Comparison of ENCODE assay signal across 12 mouse cellular contexts in genomic region chr16:29865075-29865740, GRCm38 (mm10).
DNase-seq lines count a peak whose midpoint lies in the region; ATAC-seq lines count a peak whose summit lies in the region.
"Had no signal": no experiment of that assay in that cellular context is flagged by ENCODE, and none has a peak within 500 bp of the region (broad histone marks: within the 10 kb centered on the region; RNA-seq: fewer than 3 reads in every experiment).

No protein-coding gene starts in this region.

- 57% methylated on average over 17 of the region's 17 CpGs for WGBS in kidney, embryonic 14.5 days
- 83% methylated on average over 17 of the region's 17 CpGs for WGBS in limb, embryonic 10.5 days
- 80% methylated on average over 17 of the region's 17 CpGs for WGBS in midbrain, embryonic 15.5 days

- H3K4me1 ChIP-seq in kidney, embryonic 14.5 days (ENCODE audit: control insufficient read depth, insufficient read depth, low read length) = no peaks in the 10 kb centered on the region; the same call in 1 of the 2 replicates
- H3K4me1 ChIP-seq in limb, embryonic 10.5 days = peaks cover 17% of the 10 kb centered on the region
- H3K4me1 ChIP-seq in midbrain, embryonic 15.5 days = peaks cover 9% of the 10 kb centered on the region; the same call in 1 of the 2 replicates

- DNase-seq in kidney, adult 11 months = peak; percentile 24
- DNase-seq in CD4-positive helper T cell, adult 2 months (ENCODE audit: low read depth, low spot score) = peak; percentile 45
- DNase-seq in adrenal gland, adult 2 months = peak; percentile 51
- DNase-seq in limb, embryonic 10.5 days (ENCODE audit: low spot score) = no peak
- DNase-seq in right cerebral cortex, postnatal 4 days = no peak

- H3K9me3 ChIP-seq in kidney, embryonic 14.5 days (ENCODE audit: control insufficient read depth, low read length) = peaks cover 2% of the 10 kb centered on the region; the same call in 1 of the 2 replicates
- H3K9me3 ChIP-seq in limb, embryonic 10.5 days (replicated peaks) = no peaks in the 10 kb centered on the region
- no peaks in the 10 kb centered on the region for H3K9me3 ChIP-seq in midbrain, embryonic 15.5 days
- H3K9me3 ChIP-seq: midbrain, embryonic 12.5 days; stomach, embryonic 15.5 days had no signal

- 0 out of 2 replicates have a peak, but pooled peaks cover 3% of the 10 kb centered on the region for H3K27me3 ChIP-seq in kidney, embryonic 14.5 days (ENCODE audit: control insufficient read depth, insufficient read depth, low read length)
- H3K27me3 ChIP-seq in limb, embryonic 10.5 days (ENCODE audit: low read depth, poor library complexity, severe bottlenecking) = peaks cover 12% of the 10 kb centered on the region
- H3K27me3 ChIP-seq in midbrain, embryonic 15.5 days (replicated peaks) = peaks cover 7% of the 10 kb centered on the region; the same call in 1 of the 2 replicates
- H3K27me3 ChIP-seq: stomach, embryonic 15.5 days had no signal

- no peaks in the 10 kb centered on the region for H3K36me3 ChIP-seq in kidney, embryonic 14.5 days (ENCODE audit: control insufficient read depth, insufficient read depth, low read length)
- no peaks in the 10 kb centered on the region for H3K36me3 ChIP-seq in limb, embryonic 10.5 days
- no peaks in the 10 kb centered on the region for H3K36me3 ChIP-seq in midbrain, embryonic 15.5 days (replicated peaks)
- H3K36me3 ChIP-seq: midbrain, embryonic 12.5 days; stomach, embryonic 15.5 days had no signal

- H3K9ac ChIP-seq in kidney, embryonic 14.5 days (ENCODE audit: low read depth, low read length) = no peak overlapping the region
- no peak overlapping the region for H3K9ac ChIP-seq in midbrain, embryonic 15.5 days
- H3K9ac ChIP-seq: hindbrain, embryonic 14.5 days; liver, embryonic 14.5 days; midbrain, embryonic 12.5 days; stomach, embryonic 15.5 days had no signal

- H3K4me2 ChIP-seq in kidney, embryonic 14.5 days (replicated peaks; ENCODE audit: low read depth, low read length) = no peak overlapping the region
- no peak overlapping the region for H3K4me2 ChIP-seq in midbrain, embryonic 15.5 days
- H3K4me2 ChIP-seq: hindbrain, embryonic 14.5 days; midbrain, embryonic 12.5 days; stomach, embryonic 15.5 days had no signal

- H3K4me3 ChIP-seq in kidney, embryonic 14.5 days (ENCODE audit: low read length) = no peak overlapping the region
- no peak overlapping the region for H3K4me3 ChIP-seq in limb, embryonic 10.5 days
- H3K4me3 ChIP-seq in midbrain, embryonic 15.5 days = no peak overlapping the region
- H3K4me3 ChIP-seq: midbrain, embryonic 12.5 days; stomach, embryonic 15.5 days had no signal

- H3K27ac ChIP-seq in kidney, embryonic 14.5 days (ENCODE audit: low read depth, low read length) = no peak overlapping the region
- peak overlapping the region; percentile 7; the same call in 1 of the 2 replicates for H3K27ac ChIP-seq in limb, embryonic 10.5 days
- H3K27ac ChIP-seq in midbrain, embryonic 15.5 days = no peak overlapping the region
- H3K27ac ChIP-seq: hindbrain, embryonic 14.5 days; liver, embryonic 14.5 days; midbrain, embryonic 12.5 days; stomach, embryonic 15.5 days had no signal

- no peak for ATAC-seq in kidney, embryonic 14.5 days (ENCODE audit: low FRiP score, low TSS enrichment)
- no peak for ATAC-seq in midbrain, embryonic 15.5 days (replicated peaks)
- ATAC-seq in frontal cortex, adult (ENCODE audit: low TSS enrichment) = no peak

Comparison
In these comparisons a context has a peak if more than half of its experiments do, and no peak if none do; other contexts are left out.
1. DNase-seq: peak in kidney, adult 11 months (single experiment), CD4-positive helper T cell, adult 2 months (single experiment) and adrenal gland, adult 2 months (single experiment); none in limb, embryonic 10.5 days (single experiment) and right cerebral cortex, postnatal 4 days (single experiment).